Mouse (Mus musculus): ENCODE measurements around the gene Lrrc58.

GRCm38 (mm10) chr16:37893381-37893780 is 25.2 kb downstream of the Lrrc58 start:
- TF ChIP-seq CTCF (IDR thresholded peaks at IDR 0.05; ENCODE audit: control insufficient read depth, insufficient read depth, insufficient replicate concordance, low read depth, low read length) = no peak
- no peak for TF ChIP-seq POLR2A (IDR thresholded peaks at IDR 0.05; ENCODE audit: control insufficient read depth, low read depth, low read length)
